In genomic region chr4:145194559-145195162, GRCm38 (mm10) we compare ENCODE assay signal across 8 mouse cellular contexts. TPM values are rescaled to one million over a fixed set of nuclear protein-coding genes. Genes with fewer than 3 reads are reported as not detected.
A peak's percentile ranks its signal among the peaks of the same experiment; 100 is the strongest.
DNase-seq lines count a peak whose midpoint lies in the region; ATAC-seq lines count a peak whose summit lies in the region.

Vps13d (minus strand) TSS chr4:145195005.

- H3K27me3 ChIP-seq in forebrain, embryonic 10.5 days (ENCODE audit: poor library complexity, severe bottlenecking), result no peaks in the 10 kb centered on the region
- H3K27me3 ChIP-seq in heart, embryonic 14.5 days (ENCODE audit: control insufficient read depth, insufficient read depth, low read length), result no peaks in the 10 kb centered on the region
- H3K27me3 ChIP-seq in liver, embryonic 12.5 days (replicated peaks), result no peaks in the 10 kb centered on the region
- no peaks in the 10 kb centered on the region for H3K27me3 ChIP-seq in splenic B cell, adult 2 months (ENCODE audit: control insufficient read depth, insufficient read depth, low read length, poor library complexity, severe bottlenecking)

- peak; percentile 90 to 91 for DNase-seq in CD8-positive naive resting alpha-beta T cell, adult 2 months (ENCODE audit: low read depth in 2 of 2, low spot score in 2 of 2)
- DNase-seq in c-Kit-negative CD71-positive TER-119-positive erythroid progenitor cells, embryonic 14.5 days (ENCODE audit: low read depth, low spot score), result peak; percentile 85
- DNase-seq in forebrain, embryonic 10.5 days (ENCODE audit: extremely low spot score, low spot score), result peak; percentile 89
- peak; percentile 97 for DNase-seq in kidney, postnatal 10 days
- DNase-seq in naive thymus-derived CD4-positive, alpha-beta T cell, adult 2 months (ENCODE audit: low read depth), result peak; percentile 96
- peak; percentile 96 for DNase-seq in splenic B cell, adult 2 months (ENCODE audit: low read depth, low spot score)

- under 1% methylated on average over 52 of the region's 53 CpGs for WGBS in forebrain, embryonic 10.5 days
- under 1% methylated on average over 48 of the region's 53 CpGs for WGBS in heart, embryonic 14.5 days
- under 1% methylated on average over 48 of the region's 53 CpGs for WGBS in liver, embryonic 12.5 days (ENCODE audit: insufficient replicate concordance)

- peaks cover 7% of the 10 kb centered on the region for H3K36me3 ChIP-seq in forebrain, embryonic 10.5 days (replicated peaks)
- peaks cover 15% of the 10 kb centered on the region for H3K36me3 ChIP-seq in heart, embryonic 14.5 days (ENCODE audit: control insufficient read depth, insufficient read depth, low read length)
- H3K36me3 ChIP-seq in liver, embryonic 12.5 days, result peaks cover 16% of the 10 kb centered on the region
- H3K36me3 ChIP-seq in splenic B cell, adult 2 months (ENCODE audit: control insufficient read depth, insufficient read depth, low read length, poor library complexity, severe bottlenecking), result no peaks in the 10 kb centered on the region

- peak; percentile 90 for ATAC-seq in heart, embryonic 14.5 days (ENCODE audit: insufficient number of reproducible peaks, insufficient read depth, low FRiP score, low read depth)
- peak; percentile 89 for ATAC-seq in liver, embryonic 12.5 days

- peak within 1 kb of the TSS; percentile 94 for H3K9ac ChIP-seq in heart, embryonic 14.5 days (ENCODE audit: low read length)
- peak within 1 kb of the TSS; percentile 95 for H3K9ac ChIP-seq in liver, embryonic 12.5 days

- H3K4me1 ChIP-seq in forebrain, embryonic 10.5 days, result peaks cover 16% of the 10 kb centered on the region
- peaks cover 5 to 20% of the 10 kb centered on the region in 2 experiments; a peak in 3 of 4 replicates for H3K4me1 ChIP-seq in heart, embryonic 14.5 days (ENCODE audit: control insufficient read depth in 2 of 2, insufficient read depth in 2 of 2, low read length in 2 of 2)
- H3K4me1 ChIP-seq in liver, embryonic 12.5 days, result peaks cover 71% of the 10 kb centered on the region

- H3K4me2 ChIP-seq in heart, embryonic 14.5 days (ENCODE audit: low read length), result peak within 1 kb of the TSS; percentile 77
- H3K4me2 ChIP-seq in liver, embryonic 12.5 days, result peak within 1 kb of the TSS; percentile 93

- H3K4me3 ChIP-seq in forebrain, embryonic 10.5 days, result peak within 1 kb of the TSS; percentile 87
- peak within 1 kb of the TSS; percentile 54 to 95 for H3K4me3 ChIP-seq in heart, embryonic 14.5 days (ENCODE audit: control insufficient read depth in 1 of 2, insufficient read depth in 1 of 2, low read depth in 1 of 2, low read length in 2 of 2)
- H3K4me3 ChIP-seq in liver, embryonic 12.5 days, result peak within 1 kb of the TSS; percentile 88

- no peaks in the 10 kb centered on the region for H3K9me3 ChIP-seq in forebrain, embryonic 10.5 days
- H3K9me3 ChIP-seq in heart, embryonic 14.5 days (ENCODE audit: control insufficient read depth, low read length), result no peaks in the 10 kb centered on the region
- no peaks in the 10 kb centered on the region for H3K9me3 ChIP-seq in liver, embryonic 12.5 days (replicated peaks)

- H3K27ac ChIP-seq in forebrain, embryonic 10.5 days, result peak within 1 kb of the TSS; percentile 89
- H3K27ac ChIP-seq in heart, embryonic 14.5 days (replicated peaks in 1 of 2; ENCODE audit: control insufficient read depth in 1 of 2, insufficient read depth in 1 of 2, low read depth in 2 of 2, low read length in 2 of 2), result peak within 1 kb of the TSS; percentile 87 to 90
- H3K27ac ChIP-seq in liver, embryonic 12.5 days, result peak within 1 kb of the TSS; percentile 81

RNA-seq across cellular contexts. Expression of gene Vps13d, which starts in this region (rescaled TPM):
- 4.4 and 5.8 TPM in 2 replicates for polyA plus RNA-seq in forebrain, embryonic 10.5 days (2016; fragmentation: Nextera tagmentation; extraction: Ambion mirVana)
- polyA plus RNA-seq in heart, embryonic 14.5 days (2014; fragmentation: Nextera tagmentation; extraction: Ambion mirVana), result 10.9 and 11.9 TPM in 2 replicates
- 3.5 and 3.9 TPM in 2 replicates for polyA plus RNA-seq in liver, embryonic 12.5 days (2016; fragmentation: Nextera tagmentation; extraction: Ambion mirVana)

Comparison
In these comparisons a context has a peak if more than half of its experiments do, and no peak if none do; other contexts are left out.
1. Peak in every context shown above with its lines: DNase-seq, ATAC-seq, H3K4me3 ChIP-seq and H3K27ac ChIP-seq.